ENCODE assay signal across 8 mouse cellular contexts in genomic region chr2:170153421-170154271, GRCm38 (mm10). TPM values are rescaled to one million over a fixed set of nuclear protein-coding genes. Genes with fewer than 3 reads are reported as not detected.
A peak's percentile ranks its signal among the peaks of the same experiment; 100 is the strongest.
DNase-seq lines count a peak whose midpoint lies in the region; ATAC-seq and TF ChIP-seq lines count a peak whose summit lies in the region.

No protein-coding gene starts in this region.

- no peaks in the 10 kb centered on the region for H3K36me3 ChIP-seq in heart, embryonic 16.5 days (ENCODE audit: control insufficient read depth, insufficient read depth)
- H3K36me3 ChIP-seq in splenic B cell, adult 2 months (ENCODE audit: control insufficient read depth, insufficient read depth, low read length, poor library complexity, severe bottlenecking) = no peaks in the 10 kb centered on the region

- H3K27me3 ChIP-seq in heart, embryonic 16.5 days (ENCODE audit: control insufficient read depth, insufficient read depth, low read length) = no peaks in the 10 kb centered on the region
- no peaks in the 10 kb centered on the region for H3K27me3 ChIP-seq in splenic B cell, adult 2 months (ENCODE audit: control insufficient read depth, insufficient read depth, low read length, poor library complexity, severe bottlenecking)

- peak overlapping the region; percentile 88 for H3K4me2 ChIP-seq in heart, embryonic 16.5 days (ENCODE audit: low read depth, low read length)

- 3% methylated on average over 37 of the region's 37 CpGs for WGBS in heart, embryonic 16.5 days

- no peak for TF ChIP-seq POLR2A in embryonic fibroblast, embryonic 13.5 days (IDR thresholded peaks at IDR 0.05; ENCODE audit: low read depth, low read length)

- H3K4me1 ChIP-seq in embryonic fibroblast, embryonic 13.5 days (ENCODE audit: control insufficient read depth, insufficient read depth, low read length) = no peaks in the 10 kb centered on the region; the same call in 1 of the 2 replicates
- H3K4me1 ChIP-seq in heart, embryonic 16.5 days (ENCODE audit: control insufficient read depth, insufficient read depth, low read length) = peaks cover 33% of the 10 kb centered on the region

- peak; percentile 31 to 56 for DNase-seq in urinary bladder, adult 18-20 months (ENCODE audit: low spot score in 2 of 2)
- no peak for DNase-seq in urinary bladder, postnatal 10 days (ENCODE audit: low spot score)
- DNase-seq in kidney, postnatal 14 days = peak; percentile 56
- peak; percentile 45 for DNase-seq in splenic B cell, adult 2 months (ENCODE audit: low read depth, low spot score)

- H3K4me3 ChIP-seq in embryonic fibroblast, embryonic 13.5 days (ENCODE audit: insufficient read depth, low read length) = peak overlapping the region; percentile 8
- H3K4me3 ChIP-seq in heart, embryonic 16.5 days (ENCODE audit: low read length) = peak overlapping the region; percentile 52

- peak overlapping the region; percentile 47 for H3K27ac ChIP-seq in embryonic fibroblast, embryonic 13.5 days (ENCODE audit: insufficient read depth, low read length)
- peak overlapping the region; percentile 95 for H3K27ac ChIP-seq in heart, embryonic 16.5 days (ENCODE audit: low read length)

- H3K9me3 ChIP-seq in heart, embryonic 16.5 days (replicated peaks; ENCODE audit: control insufficient read depth, low read length) = no peaks in the 10 kb centered on the region

- no peak for TF ChIP-seq CTCF in embryonic fibroblast, embryonic 13.5 days (IDR thresholded peaks at IDR 0.05; ENCODE audit: borderline replicate concordance, insufficient read depth, low read length)

- peak overlapping the region; percentile 84 for H3K9ac ChIP-seq in heart, embryonic 16.5 days (ENCODE audit: low read length)

- peak; percentile 21; the same call in 1 of the 2 replicates for ATAC-seq in heart, embryonic 16.5 days (replicated peaks; ENCODE audit: extremely low read depth, insufficient read depth, low FRiP score)
- ATAC-seq in megakaryocyte progenitor cell, adult 5-6 weeks (replicated peaks; ENCODE audit: poor library complexity) = peak; percentile 9
- no peak for ATAC-seq in cerebellum, adult (ENCODE audit: insufficient number of reproducible peaks, low FRiP score, low TSS enrichment)

RNA-seq across cellular contexts. Expression of gene Zfp217, which starts 5.7 kb away (rescaled TPM):
- 13.0 and 13.2 TPM in 2 replicates for polyA plus RNA-seq in embryonic fibroblast, embryonic 13.5 days (2011; ENCODE audit: insufficient read length, low read depth, missing spikeins)
- 3.2 and 3.6 TPM in 2 replicates for polyA plus RNA-seq in heart, embryonic 16.5 days (2015; fragmentation: Nextera tagmentation; extraction: Ambion mirVana)
- total RNA-seq in megakaryocyte progenitor cell, adult 5-6 weeks (2015) = 23.6 and 30.2 TPM in 2 replicates
- total RNA-seq in megakaryocyte progenitor cell, adult 5-6 weeks (2017) = 30.4 and 31.2 TPM in 2 replicates
